Mouse (Mus musculus): ENCODE data around the gene Trhde. TPM values are rescaled to one million over a fixed set of nuclear protein-coding genes. Genes with fewer than 3 reads are reported as not detected.

The Trhde gene
- total and polyA plus RNA-seq, 3 experiments = not detected

- Histone ChIP-seq H3K36me3 (ENCODE audit: control insufficient read depth in 1 of 2, insufficient read depth in 2 of 2, low read length in 2 of 2) (no peaks in the 10 kb centered on the region), H3K79me2 (ENCODE audit: control insufficient read depth, insufficient read depth, low read length, poor library complexity) (no peaks in the 10 kb centered on the region), H3K27ac (ENCODE audit: control insufficient read depth, low read depth, low read length) (no peak overlapping the region), H3K9ac (ENCODE audit: control insufficient read depth, low read depth, low read length, poor library complexity, severe bottlenecking) (no peak overlapping the region), H3K4me1 (ENCODE audit: control insufficient read depth in 1 of 2, insufficient read depth in 2 of 2, low read length in 2 of 2) (no peaks in the 10 kb centered on the region), H3K4me3 (ENCODE audit: control insufficient read depth in 1 of 2, insufficient read depth in 1 of 2, low read depth in 2 of 2, low read length in 2 of 2) (no peak overlapping the region), H3K27me3 (ENCODE audit: control insufficient read depth in 1 of 2, insufficient read depth in 2 of 2, low read length in 2 of 2) (no peaks in the 10 kb centered on the region), H3K9me3 (replicated peaks; ENCODE audit: insufficient read depth, low read length) (no peaks in the 10 kb centered on the region)
- DNase-seq (ENCODE audit: low read depth, low spot score) = no peak
- no peak for TF ChIP-seq GATA1 (IDR thresholded peaks at IDR 0.05; ENCODE audit: low read depth, low read length)
- no peak for TF ChIP-seq ETS1 (IDR thresholded peaks at IDR 0.05; ENCODE audit: low read depth, low read length)
- no peak for TF ChIP-seq TCF12 (IDR thresholded peaks at IDR 0.05; ENCODE audit: low read depth, low read length)
- no peak for TF ChIP-seq MAZ (IDR thresholded peaks at IDR 0.05; ENCODE audit: low read depth, low read length)
- no peak for TF ChIP-seq MYB (IDR thresholded peaks at IDR 0.05; ENCODE audit: low read depth, low read length)
- no peak for TF ChIP-seq NELFE (IDR thresholded peaks at IDR 0.05; ENCODE audit: low read depth, low read length)
- no peak for TF ChIP-seq POLR2AphosphoS2 (IDR thresholded peaks at IDR 0.05; ENCODE audit: low read length)
- TF ChIP-seq JUND (IDR thresholded peaks at IDR 0.05; ENCODE audit: low read depth, low read length) = no peak
- no peak for TF ChIP-seq TAL1 (IDR thresholded peaks at IDR 0.05; ENCODE audit: low read length)
- TF ChIP-seq ZMIZ1 (IDR thresholded peaks at IDR 0.05; ENCODE audit: low read depth, low read length) = no peak
- no peak for TF ChIP-seq SIN3A (IDR thresholded peaks at IDR 0.05; ENCODE audit: low read length)
- TF ChIP-seq KAT2A (conservative IDR thresholded peaks at IDR 0.05; ENCODE audit: low read depth, low read length) = no peak
- TF ChIP-seq USF2 (IDR thresholded peaks at IDR 0.05; ENCODE audit: borderline replicate concordance in 1 of 2, insufficient read depth in 1 of 2, low read depth in 1 of 2, low read length in 2 of 2) = no peak
- no peak for TF ChIP-seq UBTF (IDR thresholded peaks at IDR 0.05; ENCODE audit: borderline replicate concordance, insufficient read depth, low read depth, low read length)
- no peak for TF ChIP-seq POLR2AphosphoS5 (IDR thresholded peaks at IDR 0.05; ENCODE audit: borderline replicate concordance, low read depth, low read length)
- TF ChIP-seq HCFC1 (IDR thresholded peaks at IDR 0.05; ENCODE audit: low read depth, low read length) = no peak
- TF ChIP-seq ZNF384 (IDR thresholded peaks at IDR 0.05; ENCODE audit: low read depth, low read length) = no peak
- no peak for TF ChIP-seq CTCF (IDR thresholded peaks at IDR 0.05 in 2 of 3, conservative IDR thresholded peaks at IDR 0.05 in 1 of 3; ENCODE audit: control insufficient read depth in 1 of 3, insufficient read depth in 1 of 3, low read depth in 2 of 3, low read length in 3 of 3, poor library complexity in 1 of 3, severe bottlenecking in 1 of 3)
Observed at GRCm38 (mm10) chr10:114796872-114797271, 5.2 kb downstream of the Trhde start.

GRCm38 (mm10) chr10:114794214-114794613, 7.9 kb downstream of the Trhde start:
- H3K79me2 ChIP-seq (ENCODE audit: control insufficient read depth, insufficient read depth, low read length, poor library complexity) = no peaks in the 10 kb centered on the region
- no peak for DNase-seq (ENCODE audit: low read depth, low spot score)
- H3K27ac ChIP-seq (ENCODE audit: control insufficient read depth, low read depth, low read length) = no peak overlapping the region
- no peak overlapping the region for H3K4me3 ChIP-seq (ENCODE audit: control insufficient read depth in 1 of 2, insufficient read depth in 1 of 2, low read depth in 2 of 2, low read length in 2 of 2)
- H3K4me1 ChIP-seq (ENCODE audit: control insufficient read depth in 1 of 2, insufficient read depth in 2 of 2, low read length in 2 of 2) = no peaks in the 10 kb centered on the region
- no peaks in the 10 kb centered on the region for H3K27me3 ChIP-seq (ENCODE audit: control insufficient read depth in 1 of 2, insufficient read depth in 2 of 2, low read length in 2 of 2)
- TF ChIP-seq RAD21 (IDR thresholded peaks at IDR 0.05; ENCODE audit: low read depth, low read length) (no peak), JUND (IDR thresholded peaks at IDR 0.05; ENCODE audit: low read depth, low read length) (no peak), MXI1 (IDR thresholded peaks at IDR 0.05; ENCODE audit: low read depth, low read length) (no peak), ETS1 (IDR thresholded peaks at IDR 0.05; ENCODE audit: low read depth, low read length) (no peak), SIN3A (IDR thresholded peaks at IDR 0.05; ENCODE audit: low read length) (no peak), KAT2A (conservative IDR thresholded peaks at IDR 0.05; ENCODE audit: low read depth, low read length) (no peak), HCFC1 (IDR thresholded peaks at IDR 0.05; ENCODE audit: low read depth, low read length) (no peak), ELF1 (IDR thresholded peaks at IDR 0.05; ENCODE audit: low read depth, low read length) (no peak), ZMIZ1 (IDR thresholded peaks at IDR 0.05; ENCODE audit: low read depth, low read length) (no peak), RCOR1 (IDR thresholded peaks at IDR 0.05; ENCODE audit: low read depth, low read length) (no peak), NELFE (IDR thresholded peaks at IDR 0.05; ENCODE audit: low read depth, low read length) (no peak), ZC3H11A (IDR thresholded peaks at IDR 0.05; ENCODE audit: low read depth, low read length) (no peak), TCF12 (IDR thresholded peaks at IDR 0.05; ENCODE audit: low read depth, low read length) (no peak), UBTF (IDR thresholded peaks at IDR 0.05; ENCODE audit: borderline replicate concordance, insufficient read depth, low read depth, low read length) (no peak), POLR2AphosphoS2 (IDR thresholded peaks at IDR 0.05; ENCODE audit: low read length) (no peak)
- no peaks in the 10 kb centered on the region for H3K9me3 ChIP-seq (replicated peaks; ENCODE audit: insufficient read depth, low read length)
- no peak overlapping the region for H3K9ac ChIP-seq (ENCODE audit: control insufficient read depth, low read depth, low read length, poor library complexity, severe bottlenecking)
- no peaks in the 10 kb centered on the region for H3K36me3 ChIP-seq (ENCODE audit: control insufficient read depth in 1 of 2, insufficient read depth in 2 of 2, low read length in 2 of 2)
